Mouse (Mus musculus) liver, embryonic 13.5 days (tissue): Measurements from ENCODE around the gene Lhfpl1. TPM values are rescaled to one million over a fixed set of nuclear protein-coding genes. Genes with fewer than 3 reads are reported as not detected.
"Not testable (repeated sequence)": the region's sequence is repeated elsewhere in the genome, so short reads cannot be mapped to it uniquely, and the experiment has no call there.

ENCODE experiments used
- ATAC-seq: fragments of 200-750 bp; cut with Nextera tagmentation; 2 replicates; pipeline ENCODE4 v1.8.0; 2017; ENCODE audit warnings: low read depth, mild to moderate bottlenecking, moderate number of reproducible peaks, moderate library complexity
- DNase-seq: peaks from one replicate; pipeline ENCODE4 v3.0.0; 2022
- H3K27ac ChIP-seq: fragments of 300-500 bp; sonication (generic); 2 replicates; pipeline ENCODE4 v1.5.1; 2015; ENCODE audit warnings: moderate library complexity, mild to moderate bottlenecking, inconsistent platforms
- H3K27me3 ChIP-seq: fragments of 300-500 bp; sonication (generic); 2 replicates; pipeline ENCODE4 v1.6.1; 2015; ENCODE audit warnings: mild to moderate bottlenecking, inconsistent platforms
- H3K36me3 ChIP-seq: fragments of 300-500 bp; sonication (generic); 2 replicates; pipeline ENCODE4 v1.6.1; 2015; ENCODE audit warnings: mild to moderate bottlenecking, inconsistent platforms
- H3K4me1 ChIP-seq: fragments of 300-500 bp; sonication (generic); replicated peaks from 2 replicates; pipeline ENCODE4 v1.6.1; 2015; ENCODE audit warnings: inconsistent platforms
- H3K4me2 ChIP-seq: fragments of 300-500 bp; sonication (generic); 2 replicates; pipeline ENCODE4 v1.6.1; 2015; ENCODE audit warnings: inconsistent platforms, mild to moderate bottlenecking, moderate library complexity
- H3K4me3 ChIP-seq: fragments of 300-500 bp; sonication (generic); replicated peaks from 2 replicates; pipeline ENCODE4 v1.5.1; 2015; ENCODE audit warnings: mild to moderate bottlenecking, inconsistent platforms
- H3K9ac ChIP-seq: fragments of 300-500 bp; sonication (generic); 2 replicates; pipeline ENCODE4 v1.6.1; 2015; ENCODE audit warnings: mild to moderate bottlenecking, inconsistent platforms
- H3K9me3 ChIP-seq: fragments of 300-500 bp; sonication (generic); replicated peaks from 2 replicates; pipeline ENCODE4 v1.6.1; 2016; ENCODE audit warnings: inconsistent platforms
- WGBS: fragments of 180-500 bp; shearing (Covaris S2); methylation state at CpG from one replicate; pipeline ENCODE4 v1.1.7; 2015; ENCODE audit not compliant: insufficient replicate concordance; 5-methylcytosine and 5-hydroxymethylcytosine counted together
- polyA plus RNA-seq: library from polyadenylated mRNA; unstranded; fragments of >200 nt; fragmentation: Nextera tagmentation; extraction: Ambion mirVana; gene quantifications from 2 replicates; pipeline ENCODE4 v1.2.1, GENCODE M21; 2015

Lhfpl1 gene
- 0.10 and 0.19 TPM in 2 replicates for polyA plus RNA-seq

DNA sequence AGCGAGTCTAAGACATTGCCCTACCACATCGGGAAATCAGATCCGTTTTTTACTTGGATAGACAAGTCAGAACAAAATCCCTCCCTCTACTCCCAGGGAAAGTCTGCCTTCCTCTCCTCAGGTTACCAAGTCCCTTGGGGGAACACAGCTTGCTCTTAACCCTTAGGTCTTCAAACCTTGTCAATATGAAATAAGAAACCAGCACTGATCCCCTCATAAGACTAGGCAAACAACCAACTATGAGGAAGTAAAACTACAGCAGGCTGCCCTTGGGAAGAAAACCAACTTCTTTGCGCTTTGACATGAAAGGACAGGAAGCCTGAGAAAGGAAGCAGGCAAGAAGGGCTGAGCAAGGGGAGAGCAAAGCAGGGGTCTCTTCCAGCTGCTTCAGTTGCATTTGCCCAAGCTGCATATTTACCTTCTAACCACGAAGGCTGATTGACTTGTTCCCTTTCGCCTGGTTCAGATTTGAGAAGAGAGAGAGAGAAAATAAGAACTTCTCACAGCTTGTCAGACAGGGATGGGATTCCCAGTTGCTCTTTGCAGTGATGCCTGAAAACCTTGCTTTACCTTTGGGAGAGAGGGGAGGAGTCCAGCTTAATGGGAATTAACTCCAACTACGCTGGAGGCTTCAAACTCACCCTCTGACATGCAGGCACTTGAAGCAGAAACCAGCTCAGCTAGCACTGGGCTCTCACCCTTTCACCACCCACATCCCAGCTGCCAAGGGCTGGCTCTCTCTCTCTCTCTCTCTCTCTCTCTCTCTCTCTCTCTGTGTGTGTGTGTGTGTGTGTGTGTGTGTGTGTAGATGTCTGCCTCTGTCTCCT lies at the start of gene Lhfpl1:
TSS of gene Lhfpl1 (minus strand) at position 713 of the 827 bp plus-strand sequence.
- DNase-seq (no peak), ATAC-seq (no peak)
- Histone ChIP-seq H3K9ac (no peak within 1 kb of the TSS), H3K4me1 (no peaks in the 10 kb centered on the region), H3K9me3 (no peaks in the 10 kb centered on the region), H3K36me3 (no peaks in the 10 kb centered on the region), H3K27me3 (no peaks in the 10 kb centered on the region), H3K4me3 (no peak within 1 kb of the TSS), H3K27ac (no peak within 1 kb of the TSS), H3K4me2 (no peak within 1 kb of the TSS)
- WGBS, result 34% methylated on average over 7 of the region's 7 CpGs

DNA sequence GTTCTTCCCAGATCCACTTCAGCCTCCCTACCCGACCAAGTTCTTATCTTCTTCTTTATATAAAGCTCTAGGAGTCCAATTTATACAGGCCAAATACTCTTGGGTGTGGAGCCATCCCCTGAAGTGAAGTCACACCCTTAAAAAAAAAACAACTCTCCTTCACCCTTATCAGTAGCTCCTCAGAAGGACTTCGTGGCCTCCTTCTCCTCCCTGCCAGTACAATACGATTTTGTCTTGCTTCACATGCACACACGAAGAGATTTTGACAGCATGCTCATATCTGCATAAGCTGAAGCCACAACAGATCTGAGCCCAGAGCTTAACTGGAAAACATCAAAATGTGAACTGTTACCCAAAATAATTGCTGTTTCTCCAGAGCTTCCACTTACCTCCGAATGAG lies 22.9 kb upstream of the Lhfpl1 start:
- Histone ChIP-seq H3K4me2 (no peak overlapping the region), H3K9ac (no peak overlapping the region), H3K27me3 (no peaks in the 10 kb centered on the region), H3K4me1 (peaks cover 10% of the 10 kb centered on the region; the same call in 1 of the 2 replicates), H3K9me3 (no peaks in the 10 kb centered on the region), H3K4me3 (no peak overlapping the region), H3K27ac (no peak overlapping the region), H3K36me3 (no peaks in the 10 kb centered on the region)
- ATAC-seq (peak; percentile 73), DNase-seq (no peak)
- WGBS, result 19% methylated on average over 5 of the region's 5 CpGs

DNA sequence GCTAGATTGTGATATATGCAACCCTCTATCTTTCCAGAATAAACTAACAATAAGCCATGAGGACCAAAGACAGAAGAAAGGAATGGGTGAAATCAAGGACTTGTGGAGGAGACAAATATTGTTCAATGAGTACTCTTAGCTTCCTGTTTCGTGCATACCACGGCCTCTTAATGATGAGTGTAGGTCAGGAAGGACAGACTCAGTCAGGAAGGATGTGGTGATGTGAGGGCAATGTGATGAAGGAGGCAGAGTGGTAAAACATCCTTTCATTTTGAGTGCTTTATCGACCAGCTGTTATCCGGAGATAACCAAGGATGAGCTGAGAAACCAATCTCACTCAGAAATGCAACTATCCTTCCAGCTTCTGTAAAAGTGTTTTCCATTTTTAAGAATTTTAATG lies 13.6 kb upstream of the Lhfpl1 start:
- Histone ChIP-seq H3K9me3 (no peaks in the 10 kb centered on the region), H3K27me3 (no peaks in the 10 kb centered on the region), H3K4me1 (no peaks in the 10 kb centered on the region), H3K4me2 (no peak overlapping the region), H3K9ac (no peak overlapping the region), H3K4me3 (no peak overlapping the region), H3K27ac (no peak overlapping the region), H3K36me3 (no peaks in the 10 kb centered on the region)
- DNase-seq, result no peak
- 20% methylated on average over 4 of the region's 4 CpGs for WGBS
- ATAC-seq, result no peak

DNA sequence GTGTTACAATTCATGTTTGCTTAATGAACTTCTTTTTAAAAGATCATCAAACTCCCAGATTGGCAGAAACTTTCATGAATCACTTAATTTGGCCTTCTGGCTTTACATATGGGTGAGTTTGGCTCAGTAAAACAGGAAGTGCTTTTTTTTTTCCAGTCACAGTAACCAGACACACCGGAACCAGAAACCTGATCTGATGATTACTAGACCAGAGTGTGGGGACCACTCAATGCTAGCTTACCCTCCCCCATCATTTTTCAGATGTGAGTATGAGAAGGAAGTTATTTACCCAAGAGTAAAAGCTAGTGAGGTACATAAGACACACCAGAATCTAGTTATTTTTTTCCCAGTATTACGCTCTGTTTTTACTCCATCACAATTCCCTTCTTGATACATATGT lies 6.5 kb downstream of the Lhfpl1 start:
- ATAC-seq (no peak), DNase-seq (no peak)
- Histone ChIP-seq H3K4me1 (no peaks in the 10 kb centered on the region), H3K27ac (no peak overlapping the region), H3K9me3 (no peaks in the 10 kb centered on the region), H3K27me3 (no peaks in the 10 kb centered on the region), H3K4me2 (no peak overlapping the region), H3K36me3 (no peaks in the 10 kb centered on the region), H3K4me3 (no peak overlapping the region), H3K9ac (no peak overlapping the region)
- WGBS, result 52% methylated on average over 2 of the region's 2 CpGs

DNA sequence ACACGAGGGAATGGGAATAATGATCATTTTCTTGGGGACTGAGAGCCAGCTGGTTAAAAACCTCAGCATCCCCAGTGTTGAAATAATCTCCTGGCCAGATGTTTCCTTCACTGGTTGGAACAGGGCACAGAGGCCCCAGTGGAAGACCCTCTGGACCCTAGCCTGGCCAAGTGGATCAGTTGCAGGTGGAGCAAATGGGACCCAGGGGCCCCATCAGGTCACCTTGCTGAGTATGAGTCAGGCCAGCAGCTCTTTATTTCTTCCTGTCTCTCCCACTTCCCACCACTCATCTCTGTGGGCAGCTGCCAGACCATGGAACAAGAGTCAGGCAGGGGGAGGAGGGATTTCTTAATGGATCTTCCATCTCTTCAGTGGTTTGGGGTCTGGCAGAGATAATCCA lies 12.7 kb downstream of the Lhfpl1 start:
- Histone ChIP-seq H3K4me1 (no peaks in the 10 kb centered on the region), H3K9me3 (no peaks in the 10 kb centered on the region), H3K27ac (no peak overlapping the region), H3K4me3 (no peak overlapping the region), H3K36me3 (no peaks in the 10 kb centered on the region), H3K27me3 (no peaks in the 10 kb centered on the region), H3K9ac (no peak overlapping the region), H3K4me2 (no peak overlapping the region)
- 36% methylated on average over 1 of the region's 1 CpGs for WGBS
- ATAC-seq (no peak), DNase-seq (no peak)

DNA sequence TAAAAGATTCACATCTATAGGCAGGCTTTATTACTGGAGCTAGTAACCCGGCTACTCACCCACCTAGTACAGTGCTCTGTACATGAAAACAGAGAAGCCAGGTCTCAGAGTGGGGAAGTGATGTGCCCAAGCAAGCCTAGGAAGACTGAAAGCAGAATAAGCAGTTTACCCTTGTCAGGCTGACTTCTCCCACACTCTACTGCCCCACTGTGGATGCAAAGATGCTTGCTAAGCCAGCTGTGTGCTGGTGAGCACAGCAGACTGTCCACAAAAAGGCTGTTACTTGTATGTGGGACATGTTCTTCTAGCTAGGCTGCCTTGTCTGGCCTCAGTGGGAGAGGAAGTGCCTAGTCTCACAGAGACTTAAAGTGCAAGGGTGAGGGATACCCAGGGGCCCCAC lies 40.3 kb downstream of the Lhfpl1 start:
- no peaks in the 10 kb centered on the region for H3K4me1 ChIP-seq
- H3K36me3 ChIP-seq, result no peaks in the 10 kb centered on the region
- no peak overlapping the region for H3K4me3 ChIP-seq
- H3K9me3 ChIP-seq, result no peaks in the 10 kb centered on the region
- no peak overlapping the region for H3K27ac ChIP-seq
- 39% methylated on average over 1 of the region's 1 CpGs for WGBS
- H3K4me2 ChIP-seq, result no peak overlapping the region
- DNase-seq (no peak), ATAC-seq (no peak)
- no peaks in the 10 kb centered on the region for H3K27me3 ChIP-seq
- no peak overlapping the region for H3K9ac ChIP-seq

DNA sequence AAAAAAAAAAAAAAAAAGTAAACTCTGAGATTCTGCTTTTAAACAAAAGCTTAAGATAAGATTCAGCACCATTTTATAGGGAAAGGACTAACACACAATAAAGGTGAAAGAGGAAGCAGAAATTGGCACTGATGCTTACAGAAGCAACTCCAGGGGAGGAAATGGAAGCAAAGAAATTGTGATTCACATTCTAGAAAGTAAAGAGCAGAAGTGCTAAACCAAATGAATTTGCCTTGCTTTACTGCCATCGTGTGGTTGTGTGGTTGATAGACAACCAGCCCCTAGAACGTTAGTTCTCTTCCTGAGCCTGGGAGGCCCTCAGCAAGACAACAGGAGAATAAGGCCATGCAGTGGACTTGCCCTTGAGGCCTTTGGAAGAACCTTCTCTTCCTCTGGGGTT lies 41.7 kb downstream of the Lhfpl1 start:
- Histone ChIP-seq H3K27ac (no peak overlapping the region), H3K4me1 (no peaks in the 10 kb centered on the region), H3K27me3 (no peaks in the 10 kb centered on the region), H3K9me3 (no peaks in the 10 kb centered on the region), H3K36me3 (no peaks in the 10 kb centered on the region), H3K4me2 (no peak overlapping the region), H3K4me3 (no peak overlapping the region), H3K9ac (no peak overlapping the region)
- WGBS, result 4% methylated on average over 2 of the region's 2 CpGs
- ATAC-seq (no peak), DNase-seq (no peak)

DNA sequence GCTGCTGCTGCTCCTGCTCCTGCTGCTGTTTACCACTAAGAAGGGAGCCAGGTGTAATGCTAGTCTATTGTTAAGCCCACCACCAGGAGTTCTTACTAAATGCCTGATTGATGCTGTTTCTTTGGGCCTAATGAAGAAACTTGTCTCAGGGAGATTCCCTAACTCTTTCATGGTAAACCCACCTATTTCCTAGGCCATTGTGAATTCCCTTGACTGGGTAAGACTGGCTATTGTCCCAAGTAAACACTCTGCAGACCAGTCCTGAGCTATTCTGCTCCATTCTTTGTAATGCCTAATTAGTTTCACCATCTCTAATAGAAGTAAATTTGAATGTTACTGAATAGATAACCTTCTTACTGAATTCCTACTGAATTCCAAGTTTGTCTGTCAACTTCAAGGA lies 48.7 kb downstream of the Lhfpl1 start:
- H3K4me2 ChIP-seq, H3K4me3 ChIP-seq, H3K27ac ChIP-seq, DNase-seq, H3K9ac ChIP-seq, ATAC-seq, H3K27me3 ChIP-seq, H3K4me1 ChIP-seq, H3K36me3 ChIP-seq, H3K9me3 ChIP-seq: not testable (repeated sequence)

DNA sequence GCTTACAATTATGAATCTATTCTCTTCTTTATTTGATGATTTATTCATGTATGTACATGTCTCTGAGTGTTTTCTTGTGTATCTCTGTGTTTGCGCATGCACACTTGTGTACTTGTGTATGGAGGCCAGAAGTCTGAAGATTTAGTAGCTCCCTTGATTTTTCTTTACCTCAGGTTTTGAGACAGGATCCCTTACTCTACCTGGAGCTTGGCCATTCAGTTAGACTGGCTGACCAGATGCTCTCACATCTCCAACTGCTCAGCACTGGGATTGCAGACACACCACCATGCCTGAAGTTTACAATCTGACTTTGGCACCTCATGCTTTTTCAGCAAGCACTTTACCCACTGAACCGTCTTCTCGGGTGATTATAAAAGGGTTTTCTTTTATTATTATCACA lies 76.7 kb downstream of the Lhfpl1 start:
- ATAC-seq, result no peak
- no peak overlapping the region for H3K27ac ChIP-seq
- H3K4me1 ChIP-seq, result no peaks in the 10 kb centered on the region
- no peak overlapping the region for H3K4me3 ChIP-seq
- H3K4me2 ChIP-seq, result no peak overlapping the region
- no peak for DNase-seq
- H3K9ac ChIP-seq, result no peak overlapping the region
- H3K27me3 ChIP-seq, result no peaks in the 10 kb centered on the region
- 77% methylated on average over 3 of the region's 3 CpGs for WGBS
- no peaks in the 10 kb centered on the region for H3K36me3 ChIP-seq
- no peaks in the 10 kb centered on the region for H3K9me3 ChIP-seq

DNA sequence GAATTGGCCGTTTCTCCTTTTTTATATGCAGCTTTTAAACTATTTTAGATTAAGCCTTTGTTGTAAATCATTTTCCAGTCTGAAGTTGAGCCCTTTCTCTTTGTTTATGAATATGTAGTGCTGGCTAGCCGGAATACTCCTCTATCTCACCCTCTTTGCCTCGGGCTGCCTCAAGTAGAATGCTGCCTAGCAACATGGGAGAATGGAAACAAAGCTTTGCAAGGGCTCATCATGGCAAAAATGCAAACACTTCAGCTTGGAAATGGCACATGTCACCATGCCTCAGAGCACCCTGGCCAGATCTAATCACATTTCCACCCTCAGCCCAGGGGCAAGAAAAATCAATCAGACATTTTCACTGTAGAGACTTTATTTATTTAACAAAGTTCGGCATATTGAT lies 77.1 kb downstream of the Lhfpl1 start:
- H3K4me2 ChIP-seq, result no peak overlapping the region
- H3K27ac ChIP-seq, result no peak overlapping the region
- H3K9me3 ChIP-seq, result no peaks in the 10 kb centered on the region
- H3K36me3 ChIP-seq, result no peaks in the 10 kb centered on the region
- DNase-seq, result no peak
- no peak for ATAC-seq
- H3K9ac ChIP-seq, result no peak overlapping the region
- H3K4me1 ChIP-seq, result no peaks in the 10 kb centered on the region
- 51% methylated on average over 4 of the region's 4 CpGs for WGBS
- H3K4me3 ChIP-seq, result no peak overlapping the region
- no peaks in the 10 kb centered on the region for H3K27me3 ChIP-seq

DNA sequence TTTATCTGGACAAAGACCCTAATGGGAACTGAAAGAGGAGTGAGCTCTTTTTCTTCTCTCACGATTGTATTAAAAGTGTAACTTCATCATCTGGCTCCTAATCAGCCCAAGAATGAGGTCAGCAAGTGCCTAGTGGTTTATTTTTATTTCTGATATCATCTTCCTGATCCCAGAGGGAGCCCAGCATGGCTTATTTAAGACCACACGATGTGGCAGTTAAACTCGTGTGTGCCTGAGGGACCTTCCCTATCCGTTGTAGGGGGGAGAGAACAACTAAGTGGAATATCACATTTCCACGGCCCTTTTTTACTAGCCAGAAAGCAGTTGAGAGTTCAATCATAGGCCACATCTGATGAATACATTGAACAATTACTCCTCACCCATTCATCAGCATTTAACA lies 87.1 kb downstream of the Lhfpl1 start:
- no peaks in the 10 kb centered on the region for H3K27me3 ChIP-seq
- H3K4me3 ChIP-seq, result no peak overlapping the region
- H3K9ac ChIP-seq, result no peak overlapping the region
- no peaks in the 10 kb centered on the region for H3K9me3 ChIP-seq
- DNase-seq, result no peak
- no peaks in the 10 kb centered on the region for H3K4me1 ChIP-seq
- H3K27ac ChIP-seq, result no peak overlapping the region
- ATAC-seq, result no peak
- no peak overlapping the region for H3K4me2 ChIP-seq
- WGBS, result 45% methylated on average over 5 of the region's 5 CpGs
- H3K36me3 ChIP-seq, result no peaks in the 10 kb centered on the region
